ENCODE assay signal across 10 mouse cellular contexts in genomic region chr4:119254012-119254618, GRCm38 (mm10). TPM values are rescaled to one million over a fixed set of nuclear protein-coding genes. Genes with fewer than 3 reads are reported as not detected.
A peak's percentile ranks its signal among the peaks of the same experiment; 100 is the strongest.
DNase-seq lines count a peak whose midpoint lies in the region; ATAC-seq and TF ChIP-seq lines count a peak whose summit lies in the region.
"Had no signal": no experiment of that assay in that cellular context is flagged by ENCODE, and none has a peak within 500 bp of the region (broad histone marks: within the 10 kb centered on the region; RNA-seq: fewer than 3 reads in every experiment).

No protein-coding gene starts in this region.

- H3K27me3 ChIP-seq in heart, embryonic 16.5 days (ENCODE audit: control insufficient read depth, insufficient read depth, low read length), result no peaks in the 10 kb centered on the region
- no peaks in the 10 kb centered on the region for H3K27me3 ChIP-seq in forebrain, embryonic 14.5 days (replicated peaks; ENCODE audit: control insufficient read depth, insufficient read depth, low read length)
- no peaks in the 10 kb centered on the region for H3K27me3 ChIP-seq in cerebellum, adult 2 months (ENCODE audit: control insufficient read depth, insufficient read depth, low read length)

- H3K4me1 ChIP-seq in heart, embryonic 16.5 days (ENCODE audit: control insufficient read depth, insufficient read depth, low read length), result peaks cover 4% of the 10 kb centered on the region
- peaks cover 8% of the 10 kb centered on the region for H3K4me1 ChIP-seq in forebrain, embryonic 14.5 days (ENCODE audit: control insufficient read depth, insufficient read depth, low read length)
- H3K4me1 ChIP-seq in cerebellum, adult 2 months (ENCODE audit: control insufficient read depth, insufficient read depth, low read length), result no peaks in the 10 kb centered on the region

- 32% methylated on average over 9 of the region's 9 CpGs for WGBS in heart, embryonic 16.5 days
- WGBS in forebrain, embryonic 14.5 days, result 5% methylated on average over 9 of the region's 9 CpGs
- 28% methylated on average over 9 of the region's 9 CpGs for WGBS in cerebellum, adult 2 months

- TF ChIP-seq CTCF in cerebellum, adult 2 months (IDR thresholded peaks at IDR 0.05; ENCODE audit: borderline replicate concordance, insufficient read depth, low read depth, low read length), result no peak

- H3K36me3 ChIP-seq in heart, embryonic 16.5 days (ENCODE audit: control insufficient read depth, insufficient read depth), result no peaks in the 10 kb centered on the region
- H3K36me3 ChIP-seq in forebrain, embryonic 14.5 days (ENCODE audit: control insufficient read depth, insufficient read depth, low read length), result no peaks in the 10 kb centered on the region

- no peak overlapping the region for H3K4me2 ChIP-seq in heart, embryonic 16.5 days (ENCODE audit: low read depth, low read length)
- no peak overlapping the region for H3K4me2 ChIP-seq in forebrain, embryonic 14.5 days (ENCODE audit: low read length)

- H3K9ac ChIP-seq in heart, embryonic 16.5 days (ENCODE audit: low read length), result 0 out of 2 replicates have a peak overlapping the region, but pooled peaks have one; percentile 0
- no peak overlapping the region for H3K9ac ChIP-seq in forebrain, embryonic 14.5 days (ENCODE audit: low read length)

- DNase-seq in heart, postnatal 36 days, result no peak
- DNase-seq in forebrain, embryonic 14.5 days (ENCODE audit: low spot score), result peak; percentile 85
- peak; percentile 54 to 86 for DNase-seq in kidney, postnatal 25 days
- DNase-seq in retina, postnatal 1 day, result peak; percentile 66
- no peak for DNase-seq in adrenal gland, postnatal 25 days
- DNase-seq in gastrocnemius, adult 8-10 months (ENCODE audit: low spot score in 2 of 2), result no peak
- no peak for DNase-seq in cerebellum, adult 2 months

- no peak overlapping the region for H3K4me3 ChIP-seq in heart, embryonic 16.5 days (ENCODE audit: low read length)
- H3K4me3 ChIP-seq in forebrain, embryonic 14.5 days (ENCODE audit: low read depth, low read length), result no peak overlapping the region
- H3K4me3 ChIP-seq in cerebellum, adult 2 months (replicated peaks; ENCODE audit: insufficient read depth, low read depth, low read length), result no peak overlapping the region

- ATAC-seq in heart, embryonic 16.5 days (replicated peaks; ENCODE audit: extremely low read depth, insufficient read depth, low FRiP score), result no peak
- peak; percentile 82 for ATAC-seq in forebrain, embryonic 14.5 days

- H3K9me3 ChIP-seq in heart, embryonic 16.5 days (replicated peaks; ENCODE audit: control insufficient read depth, low read length), result no peaks in the 10 kb centered on the region
- no peaks in the 10 kb centered on the region for H3K9me3 ChIP-seq in forebrain, embryonic 14.5 days (replicated peaks; ENCODE audit: control insufficient read depth, low read length)

- intact Hi-C loops in heart, postnatal 36 days (cut with DNase I), result no loop called here

- H3K27ac ChIP-seq in heart, embryonic 16.5 days (ENCODE audit: low read length), result no peak overlapping the region
- peak overlapping the region; percentile 27 for H3K27ac ChIP-seq in forebrain, embryonic 14.5 days (ENCODE audit: low read depth, low read length)
- H3K27ac ChIP-seq in cerebellum, adult 2 months (ENCODE audit: insufficient read depth, low read length), result no peak overlapping the region
- H3K27ac ChIP-seq: macrophage had no signal

- no peak for TF ChIP-seq POLR2A in cerebellum, adult 2 months (IDR thresholded peaks at IDR 0.05; ENCODE audit: borderline replicate concordance, insufficient read depth, low read length)

RNA-seq across cellular contexts. Expression of gene Cldn19, which starts 1.1 kb away (rescaled TPM):
- polyA plus RNA-seq in heart, embryonic 16.5 days (2015; fragmentation: Nextera tagmentation; extraction: Ambion mirVana), result not detected in 2 replicates
- total RNA-seq in heart, postnatal 36 days (2021), result not detected
- 0.13 and 0.35 TPM in 2 replicates for polyA plus RNA-seq in forebrain, embryonic 14.5 days (2014; fragmentation: Nextera tagmentation; extraction: Ambion mirVana)
- total RNA-seq in adrenal gland, postnatal 25 days (2021), result 0.21 TPM in 1 of 2 replicates, not detected in the other
- total RNA-seq in gastrocnemius, adult 8-10 months (2022), result 1 to 10 TPM in 2 of 4 experiments, under 1 TPM in 2; 0.46 to 1.1 (median 0.95) TPM
- 0.20 and 0.32 TPM in 2 replicates for polyA plus RNA-seq in cerebellum, adult 2 months (2012; rRNA removed)
- polyA plus RNA-seq: heart, postnatal 0 days; macrophage had no signal

RNA-seq across cellular contexts. Expression of gene P3h1, which starts 21.4 kb away (rescaled TPM):
- polyA plus RNA-seq in heart, embryonic 16.5 days (2015; fragmentation: Nextera tagmentation; extraction: Ambion mirVana), result 28.2 and 29.3 TPM in 2 replicates
- total RNA-seq in heart, postnatal 36 days (2021), result 10 to 100 TPM; 13.3 to 15.1 TPM
- polyA plus RNA-seq in forebrain, embryonic 14.5 days (2014; fragmentation: Nextera tagmentation; extraction: Ambion mirVana), result 8.0 and 9.5 TPM in 2 replicates
- total RNA-seq in adrenal gland, postnatal 25 days (2021), result 29.2 and 30.6 TPM in 2 replicates
- total RNA-seq in gastrocnemius, adult 8-10 months (2022), result 10 to 100 TPM; 10.6 to 12.0 (median 11.1) TPM
- 12.3 and 14.7 TPM in 2 replicates for polyA plus RNA-seq in cerebellum, adult 2 months (2012; rRNA removed)

RNA-seq across cellular contexts. Expression of gene AU022252, which starts 21.6 kb away (rescaled TPM):
- 22.5 and 23.4 TPM in 2 replicates for polyA plus RNA-seq in heart, embryonic 16.5 days (2015; fragmentation: Nextera tagmentation; extraction: Ambion mirVana)
- total RNA-seq in heart, postnatal 36 days (2021), result 10 to 100 TPM; 22.2 to 24.5 TPM
- polyA plus RNA-seq in forebrain, embryonic 14.5 days (2014; fragmentation: Nextera tagmentation; extraction: Ambion mirVana), result 25.5 and 28.8 TPM in 2 replicates
- total RNA-seq in adrenal gland, postnatal 25 days (2021), result 27.9 and 28.1 TPM in 2 replicates
- total RNA-seq in gastrocnemius, adult 8-10 months (2022), result 10 to 100 TPM; 29.7 to 35.6 (median 31.5) TPM
- polyA plus RNA-seq in cerebellum, adult 2 months (2012; rRNA removed), result 10.7 and 11.9 TPM in 2 replicates

RNA-seq across cellular contexts. Expression of gene Tmem269, which starts 36.1 kb away (rescaled TPM):
- polyA plus RNA-seq in heart, embryonic 16.5 days (2015; fragmentation: Nextera tagmentation; extraction: Ambion mirVana), result 0.15 and 0.22 TPM in 2 replicates
- total RNA-seq in heart, postnatal 36 days (2021), result not detected
- polyA plus RNA-seq in forebrain, embryonic 14.5 days (2014; fragmentation: Nextera tagmentation; extraction: Ambion mirVana), result 0.22 and 0.48 TPM in 2 replicates
- not detected in 2 replicates for total RNA-seq in adrenal gland, postnatal 25 days (2021)
- under 1 TPM in 1 of 4 experiments, not detected in 3; 0.24 TPM for total RNA-seq in gastrocnemius, adult 8-10 months (2022)
- 0.82 and 0.92 TPM in 2 replicates for polyA plus RNA-seq in cerebellum, adult 2 months (2012; rRNA removed)
- polyA plus RNA-seq: heart, postnatal 0 days; macrophage had no signal

RNA-seq across cellular contexts. Expression of gene Ybx1, which starts 40.3 kb away (rescaled TPM):
- 501 and 547 TPM in 2 replicates for polyA plus RNA-seq in heart, embryonic 16.5 days (2015; fragmentation: Nextera tagmentation; extraction: Ambion mirVana)
- 100 to 1,000 TPM; 786 to 814 TPM for total RNA-seq in heart, postnatal 36 days (2021)
- polyA plus RNA-seq in forebrain, embryonic 14.5 days (2014; fragmentation: Nextera tagmentation; extraction: Ambion mirVana), result 963 and 964 TPM in 2 replicates
- 585 and 731 TPM in 2 replicates for total RNA-seq in adrenal gland, postnatal 25 days (2021)
- 100 to 1,000 TPM; 604 to 694 (median 660) TPM for total RNA-seq in gastrocnemius, adult 8-10 months (2022)
- 182 and 189 TPM in 2 replicates for polyA plus RNA-seq in cerebellum, adult 2 months (2012; rRNA removed)

Comparison
In these comparisons a context has a peak if more than half of its experiments do, and no peak if none do; other contexts are left out.
1. DNase-seq: peak in forebrain, embryonic 14.5 days (single experiment), kidney, postnatal 25 days (2 of 2) and retina, postnatal 1 day (single experiment); none in heart, postnatal 36 days (0 of 2), adrenal gland, postnatal 25 days (single experiment), gastrocnemius, adult 8-10 months (0 of 2) and cerebellum, adult 2 months (0 of 2).